Mouse (Mus musculus): ENCODE data around the gene Banf2. TPM values are rescaled to one million over a fixed set of nuclear protein-coding genes. Genes with fewer than 3 reads are reported as not detected.

The Banf2 gene
- total RNA-seq, 2 experiments from 2014 or later: not detected

DNA sequence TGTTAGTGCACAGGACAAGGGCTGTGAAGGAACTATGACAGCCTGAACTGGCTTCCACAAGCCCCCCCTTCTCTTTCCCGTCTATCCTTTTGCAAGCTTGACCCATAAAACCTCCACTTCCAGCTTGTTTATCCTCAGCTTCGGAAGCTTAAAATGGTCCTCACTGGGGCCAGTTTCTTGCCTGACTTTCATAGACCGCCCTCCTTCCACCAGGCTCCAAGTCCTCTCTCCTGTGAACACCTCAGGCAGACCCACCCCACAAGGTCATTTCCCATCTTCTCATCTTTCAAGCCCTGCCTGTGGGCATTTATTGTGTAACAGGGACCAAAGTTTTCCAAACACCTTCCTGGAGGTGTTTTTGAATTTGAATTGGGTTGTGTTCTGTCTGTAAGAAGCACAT lies 10.4 kb upstream of the Banf2 start:
- no peak for DNase-seq (ENCODE audit: low spot score in 2 of 2)

DNA sequence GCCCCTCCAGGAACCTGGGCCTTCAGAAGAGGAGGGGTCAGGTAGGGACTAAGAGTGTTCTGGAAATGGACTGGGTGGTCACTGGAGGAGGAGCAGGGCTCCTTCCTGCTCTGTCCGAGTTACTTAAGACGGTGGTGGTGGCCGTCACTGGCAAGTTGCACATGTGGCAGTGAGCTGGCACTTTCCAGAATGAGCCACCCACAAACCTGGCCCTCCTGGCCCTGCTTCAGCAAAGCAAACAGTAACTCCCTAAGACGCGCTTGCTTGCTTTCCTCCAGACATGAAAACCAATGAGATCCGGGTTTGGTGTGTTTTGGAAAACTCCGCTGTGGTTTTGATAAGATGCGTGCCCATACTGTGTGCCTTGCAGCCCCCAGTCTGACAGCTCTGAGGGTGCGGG lies 7.5 kb upstream of the Banf2 start:
- no peak for DNase-seq (ENCODE audit: low spot score in 2 of 2)

DNA sequence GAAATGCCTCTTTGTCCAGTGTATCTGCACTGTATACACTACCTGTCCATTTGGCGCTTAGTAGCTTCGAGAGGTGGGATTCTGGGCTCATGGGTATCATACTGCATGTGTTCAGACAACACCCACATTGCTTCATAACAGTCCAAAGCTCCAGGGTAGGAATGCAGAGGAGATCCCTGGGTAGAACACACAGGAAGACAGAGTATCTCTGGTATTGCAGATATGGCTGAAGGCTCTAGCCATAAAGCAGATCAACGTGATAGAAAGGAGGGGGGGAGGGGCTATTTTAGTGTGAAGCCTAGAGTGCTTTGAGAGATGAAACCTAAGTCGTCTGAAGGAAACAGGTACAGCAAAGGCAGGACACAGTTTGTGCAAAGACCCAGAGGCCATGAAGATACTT lies 6.4 kb upstream of the Banf2 start:
- DNase-seq (ENCODE audit: low spot score in 2 of 2): no peak

DNA sequence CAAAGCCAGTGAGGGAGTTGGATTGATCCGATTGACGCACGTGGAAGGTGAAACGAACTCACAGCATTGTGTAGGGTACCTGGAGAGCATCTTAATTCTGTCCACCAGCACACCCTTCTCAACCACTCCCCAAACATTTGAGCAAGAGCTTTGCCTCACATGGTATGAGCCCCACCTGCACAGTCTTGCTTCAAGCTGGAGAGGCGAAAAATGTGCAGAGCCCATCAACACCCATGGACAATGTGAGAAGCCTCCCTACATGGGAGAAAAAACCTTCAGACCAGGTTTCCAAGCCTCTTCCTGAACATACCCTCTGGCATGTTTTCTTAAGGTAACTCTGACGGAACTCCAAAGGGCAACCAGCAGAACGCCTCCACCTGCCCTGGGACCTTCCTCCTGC lies 2.1 kb upstream of the Banf2 start:
- DNase-seq (ENCODE audit: low spot score in 2 of 2): no peak

DNA sequence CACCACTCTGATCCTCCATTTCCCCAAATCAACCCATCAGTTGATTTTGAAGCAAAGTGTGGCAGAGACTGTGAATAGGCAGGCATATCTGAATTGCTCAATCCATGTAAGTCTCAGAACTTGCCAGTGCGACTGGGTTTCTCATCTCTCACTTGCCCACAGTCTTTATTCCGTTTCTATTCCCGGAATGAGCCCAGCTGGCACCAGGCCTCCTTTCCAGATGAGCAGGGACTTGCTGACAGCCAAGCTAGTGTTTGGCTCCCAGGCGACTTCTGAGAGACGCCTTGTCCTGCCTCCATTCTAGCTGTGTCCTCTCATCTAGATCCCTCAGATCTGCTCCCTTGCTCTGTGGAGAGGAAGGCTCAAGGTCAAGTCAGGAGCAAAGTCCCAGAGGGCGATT lies 11.9 kb downstream of the Banf2 start:
- peak; percentile 76 to 77 for DNase-seq (ENCODE audit: low spot score in 2 of 2)

DNA sequence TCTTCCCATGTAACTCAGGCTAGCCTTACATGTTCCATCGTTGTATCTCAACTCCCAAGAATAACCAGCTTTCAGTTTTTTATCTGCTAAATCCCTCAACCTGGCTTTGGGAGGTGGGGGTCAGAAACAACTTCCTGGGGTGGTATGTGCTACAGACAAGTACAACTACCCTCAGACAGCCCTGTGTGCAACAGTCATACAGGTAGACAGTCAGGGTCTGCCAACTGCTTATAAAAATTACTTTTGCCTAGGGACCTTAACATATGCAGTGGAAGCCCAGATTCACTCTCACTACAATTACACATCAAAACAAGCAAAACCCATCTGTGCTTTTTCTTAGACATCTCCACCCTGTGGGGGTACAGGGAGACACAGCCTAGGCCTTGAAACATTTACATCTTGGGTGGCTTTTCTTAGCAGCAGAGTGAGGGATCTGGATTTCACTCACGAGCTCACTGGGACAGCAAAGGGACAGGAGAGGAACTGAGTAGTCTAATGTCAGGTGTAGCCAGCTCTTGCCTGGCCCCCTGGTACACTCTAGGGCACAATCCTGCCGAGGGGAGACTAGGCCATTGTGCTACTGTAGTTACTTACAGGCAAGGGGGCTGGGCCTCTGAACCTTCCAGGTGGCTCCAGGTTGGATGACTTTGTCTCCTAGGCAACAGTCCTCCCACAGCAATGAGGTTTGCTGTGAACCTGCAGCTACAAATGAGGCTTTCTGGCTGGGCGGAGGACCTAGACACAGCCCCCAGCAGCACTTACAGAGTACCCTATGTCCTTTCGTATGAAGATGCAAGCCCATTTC lies 13.1 kb downstream of the Banf2 start:
- DNase-seq (ENCODE audit: low spot score in 2 of 2): peak in 1 of 2 experiments; percentile 7

DNA sequence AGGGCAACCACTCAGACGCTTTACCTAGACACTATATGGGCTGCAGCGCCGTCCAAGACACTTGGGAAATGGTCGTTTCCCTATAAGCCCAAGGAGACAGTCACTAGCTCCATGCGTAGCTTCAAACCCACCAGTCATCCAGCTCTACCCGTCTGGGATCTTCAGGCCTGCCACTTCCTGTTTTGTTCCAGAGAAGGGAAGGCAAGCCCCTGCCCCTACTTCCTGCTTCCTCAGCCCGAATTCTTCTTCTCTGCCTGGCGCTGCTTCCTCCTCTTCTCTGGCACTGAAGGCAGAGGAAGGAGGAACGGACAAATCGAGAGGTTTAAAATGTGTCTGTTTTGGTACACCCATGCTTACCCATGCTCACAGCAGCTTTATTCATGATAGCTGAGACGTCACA lies 14.1 kb downstream of the Banf2 start:
- no peak for DNase-seq (ENCODE audit: low spot score in 2 of 2)

DNA sequence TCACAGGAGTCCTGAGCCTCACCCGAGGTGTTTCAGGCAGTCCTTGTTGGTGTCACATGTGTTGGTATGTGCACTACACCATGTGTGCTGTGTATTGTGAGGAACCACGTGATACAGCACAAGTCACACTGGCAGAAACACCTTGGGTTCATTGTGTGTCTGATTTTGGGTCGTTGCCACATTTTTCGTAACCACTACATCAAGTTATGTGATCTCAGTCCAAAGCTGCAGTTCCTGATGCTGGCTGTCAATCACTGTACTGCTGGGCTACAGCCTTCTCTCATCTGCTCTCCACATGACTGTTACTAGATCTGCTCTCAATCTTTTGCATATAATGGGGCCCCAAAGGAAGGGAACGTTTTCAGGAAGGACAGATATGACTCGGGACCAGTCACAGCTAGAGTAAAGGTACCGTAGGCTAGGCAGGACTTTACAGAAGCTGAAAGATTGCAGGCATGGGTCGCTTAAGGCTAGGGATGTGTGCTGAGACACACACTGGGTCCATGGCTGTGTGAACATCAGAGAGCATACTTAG lies 17.4 kb downstream of the Banf2 start:
- DNase-seq (ENCODE audit: low spot score in 2 of 2): no peak

DNA sequence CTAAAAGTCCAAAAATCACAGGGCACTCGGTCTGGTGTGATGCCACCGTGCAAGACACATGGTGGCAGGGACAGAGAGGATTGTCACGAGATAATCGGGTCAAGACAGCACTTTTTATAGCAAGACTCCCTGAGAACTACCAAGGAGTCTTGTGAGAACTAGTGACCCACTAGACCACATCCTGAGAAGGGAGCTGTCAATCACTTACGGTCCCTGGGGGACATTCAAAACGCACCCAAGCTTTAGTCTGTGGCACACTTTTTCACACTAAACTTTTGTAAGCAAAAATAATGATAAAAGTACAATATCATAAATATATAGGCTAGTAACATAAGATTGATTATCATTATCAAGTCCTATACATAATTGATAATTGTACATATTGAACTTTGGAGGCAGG lies 18.0 kb downstream of the Banf2 start:
- no peak for DNase-seq (ENCODE audit: low spot score in 2 of 2)

DNA sequence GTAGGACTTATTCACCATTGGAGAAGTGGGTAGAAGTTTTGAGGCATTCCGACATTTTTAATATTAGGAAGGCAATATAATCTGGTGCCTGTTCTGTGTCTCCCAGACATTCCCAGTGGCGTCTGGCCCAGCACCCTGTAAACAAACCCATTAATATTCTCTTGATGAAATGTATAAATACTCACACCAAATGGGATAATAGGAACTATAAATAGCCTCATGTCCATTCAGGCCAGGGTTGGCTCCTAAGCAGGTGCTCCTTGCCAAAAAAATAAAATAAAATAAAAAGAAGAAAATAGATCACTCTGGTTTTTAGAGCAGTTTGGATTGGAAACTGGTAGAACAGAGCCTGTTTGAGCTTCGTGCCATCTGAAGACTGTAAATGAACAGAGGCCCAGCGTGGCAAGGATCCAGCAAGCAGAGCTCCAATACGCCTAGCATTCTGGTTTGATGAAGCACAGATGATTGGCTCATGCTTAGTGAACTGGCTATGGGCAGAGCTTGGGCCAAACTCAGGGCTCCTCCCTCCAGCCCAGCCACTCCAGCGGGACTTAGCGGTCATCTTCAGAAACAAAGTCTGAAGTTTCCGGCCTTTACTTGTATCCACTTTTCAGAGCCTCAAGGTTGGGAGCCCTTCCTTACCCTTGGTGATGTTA lies 19.7 kb downstream of the Banf2 start:
- DNase-seq (ENCODE audit: low spot score in 2 of 2): peak; percentile 38 to 40

DNA sequence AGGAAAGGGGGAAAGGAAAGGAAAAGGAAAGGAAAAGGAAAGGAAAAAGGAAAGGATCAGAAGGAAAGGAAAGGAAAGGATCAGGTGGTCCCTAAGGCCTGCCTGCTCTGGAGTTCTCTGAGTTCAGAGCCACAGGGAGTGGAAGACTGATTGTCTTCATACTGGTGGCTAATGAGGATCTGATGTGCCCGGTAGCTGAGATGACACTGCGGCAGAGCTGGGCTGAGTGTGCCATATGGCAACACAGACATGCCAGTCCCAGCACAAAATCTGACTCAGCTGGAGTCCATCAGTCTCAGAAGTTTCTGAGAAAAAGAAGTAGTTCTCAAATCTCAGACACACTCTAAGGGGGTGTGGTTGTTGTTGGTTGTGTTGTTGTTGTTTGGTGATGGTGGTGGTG lies 24.9 kb downstream of the Banf2 start:
- DNase-seq (ENCODE audit: low spot score in 2 of 2): no peak

DNA sequence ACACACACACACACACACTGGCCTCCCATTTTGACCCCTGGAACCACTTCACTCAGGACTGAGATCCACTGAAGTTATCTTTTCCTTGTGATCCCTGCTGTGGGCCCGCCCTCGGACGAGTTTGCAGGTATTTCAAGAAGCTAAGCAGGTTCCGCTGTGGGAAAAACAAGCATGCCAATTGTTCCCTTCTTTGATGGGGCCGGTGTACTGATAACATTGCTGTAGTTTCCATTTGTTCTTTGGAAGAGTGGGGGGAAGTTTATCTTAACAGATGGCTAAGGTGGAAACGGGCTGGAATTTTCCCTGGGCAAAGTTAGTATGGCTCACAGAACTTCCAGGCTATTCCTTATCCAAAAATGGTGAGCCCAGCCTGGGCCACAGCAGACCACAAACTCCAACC lies 28.8 kb downstream of the Banf2 start:
- no peak for DNase-seq (ENCODE audit: low spot score in 2 of 2)

DNA sequence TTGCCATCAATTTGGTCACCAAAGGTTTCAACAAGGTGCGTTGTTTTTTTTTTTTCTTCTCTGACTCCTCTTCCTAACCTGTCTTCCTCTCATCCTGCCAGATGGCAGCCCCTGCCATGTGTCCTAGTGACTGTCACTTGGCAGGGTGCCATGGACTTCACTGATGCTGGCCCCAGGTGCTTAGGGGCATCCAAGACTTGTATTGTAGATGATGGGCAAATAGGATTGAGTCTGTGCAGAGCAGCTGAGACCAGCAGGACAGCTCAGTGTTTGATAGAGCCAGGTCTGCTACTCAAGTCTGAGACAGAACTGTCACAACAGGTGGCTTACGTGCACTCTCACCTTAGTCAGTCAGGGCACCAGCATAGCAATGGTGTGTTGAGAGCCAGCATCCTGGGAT lies 32.6 kb downstream of the Banf2 start:
- DNase-seq (ENCODE audit: low spot score in 2 of 2): no peak

DNA sequence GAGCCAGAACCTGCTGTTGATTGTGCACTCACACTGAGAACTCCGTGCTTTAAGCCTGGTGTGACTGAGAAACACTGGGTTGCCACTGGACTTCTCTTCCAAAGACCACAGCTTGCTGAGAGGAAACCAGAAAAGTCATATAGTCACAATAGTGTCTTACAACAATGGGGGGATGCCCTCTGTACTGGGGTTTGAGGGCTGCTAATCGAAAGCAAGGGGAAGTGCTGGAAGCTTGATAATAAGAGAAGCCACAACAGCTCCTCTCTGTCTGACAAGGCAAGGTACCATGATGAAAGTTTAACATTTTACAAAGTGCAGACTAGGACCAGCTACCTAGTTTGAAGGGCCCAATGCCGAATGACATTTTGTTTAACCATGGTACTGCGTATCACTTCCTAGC lies 36.8 kb downstream of the Banf2 start:
- no peak for DNase-seq (ENCODE audit: low spot score in 2 of 2)

DNA sequence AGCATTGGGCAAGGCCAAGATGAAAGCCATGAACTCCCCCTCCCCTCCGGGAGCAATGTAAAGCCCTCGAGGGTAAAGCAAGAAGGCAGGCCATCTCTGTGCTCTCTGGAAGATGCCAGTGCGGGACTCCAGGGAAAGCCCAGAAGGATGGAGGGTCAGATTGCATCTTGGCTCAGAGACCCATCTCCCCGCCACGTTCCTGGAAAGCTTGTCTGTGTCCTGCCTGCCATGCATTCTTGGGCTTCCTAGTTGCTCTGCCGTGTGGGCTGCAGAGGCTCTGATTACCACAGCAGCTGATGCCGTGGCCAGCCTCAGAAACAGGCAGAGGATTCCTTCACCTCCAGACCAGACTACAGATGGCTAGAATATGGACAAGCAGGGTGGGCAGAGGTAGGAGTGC lies 37.6 kb downstream of the Banf2 start:
- no peak for DNase-seq (ENCODE audit: low spot score in 2 of 2)

DNA sequence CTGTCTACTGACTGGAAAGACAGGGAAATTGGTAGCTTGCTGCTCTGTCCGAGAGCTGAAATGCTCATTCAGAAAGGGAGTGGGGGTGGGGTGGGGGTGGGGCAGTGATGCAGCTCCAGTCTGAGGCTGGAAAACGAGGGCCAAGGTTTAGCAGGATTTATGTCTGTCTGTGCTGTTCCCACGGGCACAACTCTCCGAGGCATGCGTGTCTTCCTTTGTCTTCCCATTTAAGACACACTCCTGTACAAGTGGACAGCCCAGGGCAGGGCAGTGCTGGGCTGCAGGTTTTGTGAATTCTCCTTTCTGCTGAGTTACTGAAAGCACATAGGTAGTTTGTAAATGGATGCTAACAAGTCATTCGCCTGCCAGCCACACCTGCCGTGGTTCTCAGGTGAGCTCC lies 39.8 kb downstream of the Banf2 start:
- DNase-seq (ENCODE audit: low spot score in 2 of 2): no peak

DNA sequence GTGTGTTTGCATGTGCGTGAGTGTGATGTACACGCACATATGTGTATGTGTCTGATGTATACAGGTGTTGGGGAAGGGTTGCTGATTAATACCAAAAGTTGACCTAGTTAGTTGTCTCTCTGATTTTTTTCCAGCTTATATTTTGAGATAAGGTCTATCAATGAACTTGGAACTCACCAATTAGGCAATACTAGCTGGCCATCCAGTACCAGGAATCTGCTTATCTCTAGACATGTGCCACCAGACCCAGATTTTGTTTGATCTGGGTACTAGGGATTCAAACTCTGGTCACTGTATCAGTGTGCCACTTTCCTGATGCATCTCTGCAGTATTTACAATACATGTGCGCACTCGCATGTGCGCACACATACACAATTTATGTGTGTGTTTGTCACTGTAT lies 41.2 kb downstream of the Banf2 start:
- no peak for DNase-seq (ENCODE audit: low spot score in 2 of 2)

DNA sequence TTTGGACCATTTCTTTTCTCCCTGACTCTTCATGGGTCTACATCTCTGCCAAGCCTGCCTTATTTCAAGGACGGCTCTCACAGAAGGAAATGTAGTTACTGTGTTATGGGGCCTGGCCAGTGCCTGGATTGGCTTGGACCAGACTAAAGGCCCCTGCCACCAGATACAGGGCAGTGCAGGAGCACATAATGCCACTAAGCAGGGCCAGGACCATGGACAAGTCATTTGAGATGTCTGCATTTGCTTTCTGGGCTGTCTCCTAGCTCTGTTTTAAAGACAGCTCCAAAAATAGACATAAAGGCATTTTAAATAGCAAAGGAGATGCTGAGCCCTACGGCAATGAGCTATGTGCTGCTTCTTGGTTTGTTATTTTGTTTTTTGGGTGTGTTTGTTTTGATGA lies 43.8 kb downstream of the Banf2 start:
- DNase-seq (ENCODE audit: low spot score in 2 of 2): no peak

DNA sequence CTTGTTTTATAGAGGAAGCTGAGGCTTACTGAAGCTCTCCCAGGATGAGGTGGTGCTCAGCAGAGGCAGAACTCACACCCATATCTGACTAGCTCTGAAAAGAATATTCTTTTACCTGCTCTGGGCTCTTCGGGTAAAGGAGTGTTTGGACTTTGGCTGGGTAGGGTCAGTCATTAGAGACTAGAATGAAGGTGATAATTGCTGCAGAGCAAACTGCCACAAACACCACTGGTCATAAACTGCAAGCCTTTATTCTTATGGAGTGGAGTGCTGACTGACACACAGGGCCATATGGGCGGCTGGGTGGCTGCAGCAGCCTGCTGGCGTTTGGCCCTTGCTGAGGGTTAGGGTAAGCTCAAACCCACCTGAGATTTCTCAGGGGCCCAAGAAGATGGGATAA lies 46.0 kb downstream of the Banf2 start:
- DNase-seq (ENCODE audit: low spot score in 2 of 2): no peak

DNA sequence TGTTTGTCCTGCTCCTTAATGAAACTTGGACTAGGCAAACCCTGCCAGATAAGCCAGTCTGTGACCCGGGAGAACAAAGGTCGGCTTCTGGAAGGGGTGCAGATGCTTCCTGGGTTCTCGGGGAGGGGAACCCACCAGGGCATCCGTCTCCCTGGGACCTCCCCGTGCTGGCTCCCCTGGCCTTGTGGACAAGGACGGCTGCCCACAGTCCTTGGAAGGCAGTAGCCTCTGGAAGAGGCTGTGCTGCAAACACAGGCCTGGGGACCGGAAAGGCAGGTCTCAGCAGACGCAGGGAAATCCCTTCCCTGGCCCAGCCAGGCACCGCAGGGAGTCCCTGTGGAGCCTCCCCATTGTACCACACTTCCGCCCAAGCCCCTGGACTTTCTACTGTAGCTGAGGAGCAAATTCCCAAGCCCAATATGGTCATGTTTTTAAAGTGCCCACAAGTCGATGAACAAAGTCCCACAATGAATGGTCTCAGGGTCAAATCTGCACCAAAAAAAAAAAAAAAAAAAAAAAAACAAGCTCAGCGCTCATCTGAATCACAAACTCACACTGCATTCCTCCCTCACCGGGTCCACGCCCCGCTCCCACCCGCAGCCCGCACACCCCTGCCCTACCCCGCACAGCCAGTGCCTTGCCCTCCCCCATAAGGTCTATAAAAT lies 53.5 kb downstream of the Banf2 start:
- no peak for DNase-seq (ENCODE audit: low spot score in 2 of 2)

DNA sequence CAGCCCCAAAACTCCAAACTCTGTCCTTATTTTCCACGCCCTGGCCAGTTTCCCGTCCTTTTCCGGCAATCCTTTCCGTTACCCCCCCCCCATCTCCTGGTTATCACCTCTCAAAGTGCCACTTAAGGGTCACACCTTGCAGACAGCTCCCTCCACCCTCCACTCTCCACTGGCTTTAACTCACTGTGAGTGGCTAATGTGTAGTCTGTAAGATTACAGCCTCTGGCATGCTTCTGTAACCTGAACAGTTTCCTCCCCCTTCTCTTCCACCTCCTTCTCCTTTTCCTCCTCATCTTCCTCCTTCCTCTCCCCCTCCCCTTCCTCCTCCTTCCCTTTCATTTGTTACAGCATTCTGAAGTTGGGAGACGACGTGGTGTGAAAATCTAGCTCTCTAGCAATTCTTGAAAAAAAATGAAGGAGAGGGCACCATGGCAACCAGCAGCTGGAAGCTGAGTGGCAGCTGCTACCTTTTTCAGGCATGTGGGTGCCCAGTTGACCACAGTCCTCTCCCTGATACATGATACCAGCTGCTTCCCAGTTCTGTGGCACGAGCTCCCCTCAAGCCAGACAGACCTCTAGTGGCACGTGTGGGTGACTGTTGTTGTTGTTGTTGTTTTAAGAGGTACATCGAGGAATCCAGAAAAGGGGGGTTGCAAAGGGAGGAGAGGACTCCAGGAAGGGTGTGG lies 55.2 kb downstream of the Banf2 start:
- DNase-seq (ENCODE audit: low spot score in 2 of 2): no peak

DNA sequence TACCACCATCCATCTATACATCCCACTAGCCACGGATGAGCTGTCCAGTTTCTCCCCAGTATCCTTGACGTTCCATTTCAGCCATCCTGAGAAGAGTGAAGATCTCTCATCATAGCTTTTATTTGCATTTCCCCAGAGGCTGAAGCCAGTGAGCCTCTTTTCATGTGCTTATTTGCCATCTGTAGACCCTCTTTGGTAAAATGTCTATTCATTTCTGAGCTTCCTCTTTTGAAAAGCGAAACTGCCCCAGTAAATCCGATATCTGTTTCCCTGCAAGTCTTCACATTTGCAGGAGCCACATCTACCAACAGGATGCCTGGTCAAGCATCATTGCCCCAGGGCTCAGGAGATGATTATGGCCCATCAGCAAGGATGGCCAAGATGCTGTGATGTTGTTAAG lies 59.9 kb downstream of the Banf2 start:
- DNase-seq (ENCODE audit: low spot score in 2 of 2): no peak
